Mouse (Mus musculus) heart, postnatal 0 days (tissue): ENCODE measurements around the gene Ndufc2. TPM values are rescaled to one million over a fixed set of nuclear protein-coding genes. Genes with fewer than 3 reads are reported as not detected.
"Not testable (repeated sequence)": the region's sequence is repeated elsewhere in the genome, so short reads cannot be mapped to it uniquely, and the experiment has no call there.

ENCODE experiments used
- ATAC-seq: fragments of 200-750 bp; cut with Nextera tagmentation; 2 replicates; pipeline ENCODE4 v1.8.0; 2017; ENCODE audit warnings: low read depth, moderate number of reproducible peaks, moderate library complexity; ENCODE audit not compliant: insufficient read depth
- DNase-seq: peaks from one replicate; pipeline ENCODE4 v3.0.0-alpha.2; 2016; ENCODE audit warnings: low spot score
- H3K27ac ChIP-seq: fragments of 300-500 bp; sonication (generic); 2 replicates; pipeline ENCODE4 v1.5.1; 2014; ENCODE audit warnings: low read depth, mild to moderate bottlenecking
- H3K27me3 ChIP-seq: fragments of 300-500 bp; sonication (generic); 2 replicates; pipeline ENCODE4 v1.6.1; 2014; ENCODE audit warnings: low read length, mixed read lengths; ENCODE audit not compliant: control insufficient read depth, insufficient read depth
- H3K36me3 ChIP-seq: fragments of 300-500 bp; sonication (generic); replicated peaks from 2 replicates; pipeline ENCODE4 v1.6.1; 2014; ENCODE audit warnings: low read length, mixed read lengths; ENCODE audit not compliant: control insufficient read depth, insufficient read depth
- H3K4me1 ChIP-seq: fragments of 300-500 bp; sonication (generic); 2 replicates; pipeline ENCODE4 v1.6.1; 2014; ENCODE audit warnings: antibody characterized with exemption; ENCODE audit not compliant: control insufficient read depth, insufficient read depth
- H3K4me2 ChIP-seq: fragments of 300-500 bp; sonication (generic); 2 replicates; pipeline ENCODE4 v1.6.1; 2014; ENCODE audit warnings: low read depth, mild to moderate bottlenecking, low read length, moderate library complexity
- H3K4me3 ChIP-seq: fragments of 300-500 bp; sonication (generic); 2 replicates; pipeline ENCODE4 v1.5.1; 2014; ENCODE audit warnings: low read depth, low read length
- H3K9ac ChIP-seq: fragments of 300-500 bp; sonication (generic); replicated peaks from 2 replicates; pipeline ENCODE4 v1.6.1; 2014; ENCODE audit warnings: low read depth, low read length, mixed read lengths
- H3K9me3 ChIP-seq: fragments of 300-500 bp; sonication (generic); replicated peaks from 2 replicates; pipeline ENCODE4 v1.6.1; 2016; ENCODE audit warnings: low read length; ENCODE audit not compliant: control insufficient read depth
- CTCF ChIP-seq: IDR thresholded peaks from 2 replicates; pipeline ENCODE4 v1.5.1; 2016; ENCODE audit warnings: antibody characterized with exemption, control low read depth, low read depth
- EP300 ChIP-seq: IDR thresholded peaks from 2 replicates; pipeline ENCODE4 v1.6.1; 2016; ENCODE audit warnings: antibody characterized with exemption, low read depth
- WGBS: fragments of 180-500 bp; shearing (Covaris S2); extraction: QIAGEN DNeasy Blood & Tissue Kit; methylation state at CpG from one replicate; pipeline ENCODE4 v1.1.7; 2014; 5-methylcytosine and 5-hydroxymethylcytosine counted together
- polyA plus RNA-seq: library from polyadenylated mRNA; unstranded; fragments of >200 nt; fragmentation: Nextera tagmentation; extraction: Ambion mirVana; gene quantifications from 2 replicates; pipeline ENCODE4 v1.2.1, GENCODE M21; 2015
- total RNA-seq: library from RNA; depleted of rRNA; stranded (reverse); fragments of >200 nt; gene quantifications from 2 replicates; pipeline ENCODE4 v1.2.3, GENCODE M21; 2014; ENCODE audit warnings: low replicate concordance

Ndufc2 gene
- total and polyA plus RNA-seq, 2 experiments from 2014 or later, result 949 to 1,243 TPM

- Histone ChIP-seq H3K9ac (no peak overlapping the region), H3K9me3 (no peaks in the 10 kb centered on the region), H3K4me1 (no peaks in the 10 kb centered on the region), H3K36me3 (no peaks in the 10 kb centered on the region), H3K4me3 (no peak overlapping the region), H3K27ac (no peak overlapping the region), H3K4me2 (no peak overlapping the region), H3K27me3 (no peaks in the 10 kb centered on the region)
- ATAC-seq (no peak), DNase-seq (no peak)
- 75% methylated on average over 6 of the region's 6 CpGs for WGBS
- no peak for TF ChIP-seq CTCF
- TF ChIP-seq EP300, result no peak
Observed at GRCm38 (mm10) chr7:97427296-97427695, 27.5 kb downstream of the Ndufc2 start.

DNA sequence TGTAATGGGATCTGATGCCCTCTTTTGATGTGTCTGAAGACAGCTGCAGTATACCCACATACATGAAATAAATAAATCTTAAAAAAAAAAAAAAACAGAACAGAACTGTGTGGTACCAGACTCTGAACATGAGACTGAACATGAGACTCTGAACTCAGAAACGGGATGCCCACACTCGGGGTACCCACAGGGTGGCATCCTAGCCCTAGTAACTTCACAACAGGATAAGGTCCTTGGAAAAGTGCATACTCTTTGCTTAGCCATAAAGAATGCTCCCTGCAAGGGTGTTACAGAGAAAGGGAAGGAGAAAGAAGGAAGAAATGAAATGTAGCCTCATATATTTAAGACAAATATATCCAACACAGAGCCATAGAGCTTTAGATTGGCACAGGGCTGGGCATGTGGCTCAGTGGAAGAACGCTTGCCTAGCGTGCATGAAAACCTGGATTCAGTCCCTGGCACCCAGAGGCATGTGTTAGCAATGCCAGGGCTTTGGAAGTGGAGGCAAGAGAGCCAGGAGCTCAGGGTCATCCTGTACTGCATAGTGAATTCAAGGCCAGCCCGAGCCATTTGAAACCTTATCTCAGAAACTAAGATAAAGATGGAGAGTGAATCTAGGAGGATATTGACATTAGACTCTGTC is 28.1 kb downstream of the Ndufc2 start:
- no peaks in the 10 kb centered on the region for H3K4me1 ChIP-seq
- no peaks in the 10 kb centered on the region for H3K36me3 ChIP-seq
- H3K27ac ChIP-seq, result no peak overlapping the region
- H3K27me3 ChIP-seq, result no peaks in the 10 kb centered on the region
- WGBS, result 54% methylated on average over 5 of the region's 5 CpGs
- H3K9me3 ChIP-seq, result no peaks in the 10 kb centered on the region
- H3K4me3 ChIP-seq, result no peak overlapping the region
- TF ChIP-seq CTCF, result no peak
- no peak for TF ChIP-seq EP300
- no peak for DNase-seq
- no peak; the same call in 1 of the 2 replicates for ATAC-seq
- no peak overlapping the region for H3K4me2 ChIP-seq
- no peak overlapping the region for H3K9ac ChIP-seq

DNA sequence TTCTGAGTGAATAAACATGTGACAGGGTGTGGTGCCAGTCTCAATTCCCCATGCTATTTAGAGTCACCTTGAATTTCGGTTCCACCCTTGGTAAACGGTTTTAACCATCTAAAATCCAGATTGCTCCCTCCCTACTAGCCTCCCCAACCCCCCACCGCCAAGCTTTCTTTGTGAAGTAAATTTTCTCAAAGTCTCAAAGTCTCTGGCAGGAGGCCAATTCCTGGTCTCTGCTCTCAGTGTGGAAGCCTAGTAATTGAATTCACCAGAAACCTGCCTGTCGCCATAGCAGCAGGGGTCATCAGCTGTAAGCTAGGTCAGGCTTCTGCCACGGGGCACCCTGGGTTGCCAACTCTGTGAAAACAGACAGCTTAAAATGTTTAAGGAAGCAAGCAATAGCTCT is 29.9 kb downstream of the Ndufc2 start:
- no peak for DNase-seq
- Histone ChIP-seq H3K9me3 (no peaks in the 10 kb centered on the region), H3K27ac (no peak overlapping the region), H3K9ac (no peak overlapping the region), H3K4me2 (no peak overlapping the region), H3K27me3 (no peaks in the 10 kb centered on the region), H3K4me1 (no peaks in the 10 kb centered on the region), H3K4me3 (no peak overlapping the region), H3K36me3 (no peaks in the 10 kb centered on the region)
- WGBS, result 6% methylated on average over 5 of the region's 5 CpGs
- no peak for ATAC-seq
- TF ChIP-seq CTCF (no peak), EP300 (no peak)

DNA sequence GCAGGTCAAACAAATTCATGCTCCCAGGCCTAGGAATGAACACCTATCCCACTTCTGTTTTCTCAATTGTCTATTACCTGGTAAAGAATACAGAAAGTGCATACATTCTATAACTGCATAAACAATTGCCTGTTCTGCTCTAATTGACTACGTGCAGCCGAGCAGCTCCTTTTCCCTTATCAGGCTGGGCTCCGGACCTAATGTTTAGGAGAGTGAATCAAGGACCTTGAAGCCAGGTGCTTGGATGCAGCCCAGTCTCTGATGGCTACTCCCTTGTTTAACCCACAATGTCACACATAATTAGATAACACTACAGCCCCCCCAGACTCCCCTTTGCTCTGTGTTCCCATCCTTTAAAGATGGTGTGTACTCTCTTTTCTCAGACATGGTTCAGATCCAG is 33.7 kb downstream of the Ndufc2 start:
- H3K4me2 ChIP-seq, H3K9ac ChIP-seq, H3K27me3 ChIP-seq, DNase-seq, H3K4me1 ChIP-seq, H3K4me3 ChIP-seq, ATAC-seq, H3K27ac ChIP-seq, H3K36me3 ChIP-seq, H3K9me3 ChIP-seq: not testable (repeated sequence)
- 36% methylated on average over 3 of the region's 3 CpGs for WGBS

DNA sequence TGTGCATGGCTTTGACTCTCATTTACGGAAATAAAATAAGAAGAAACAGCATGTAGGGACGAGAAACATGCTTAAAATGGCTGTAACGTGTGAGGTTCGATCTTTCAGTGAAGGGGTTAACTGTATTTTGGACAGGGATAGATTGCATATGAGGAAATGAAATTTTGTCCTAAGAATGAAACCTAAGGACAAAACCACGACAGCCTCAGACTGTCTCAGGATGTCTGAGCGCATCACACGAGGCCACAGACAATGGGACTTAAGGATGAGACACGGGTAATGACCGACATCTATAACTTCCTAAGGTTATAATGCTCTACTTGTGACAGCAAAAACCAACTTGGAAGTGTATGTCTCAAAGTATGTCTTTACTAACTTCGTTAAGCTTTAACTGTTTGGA is 34.7 kb downstream of the Ndufc2 start:
- no peaks in the 10 kb centered on the region for H3K27me3 ChIP-seq
- ATAC-seq (no peak), DNase-seq (no peak)
- H3K9me3 ChIP-seq, result no peaks in the 10 kb centered on the region
- no peak overlapping the region for H3K4me2 ChIP-seq
- no peak overlapping the region for H3K4me3 ChIP-seq
- TF ChIP-seq EP300 (no peak), CTCF (no peak)
- no peak overlapping the region for H3K9ac ChIP-seq
- no peaks in the 10 kb centered on the region for H3K4me1 ChIP-seq
- no peaks in the 10 kb centered on the region for H3K36me3 ChIP-seq
- WGBS, result 76% methylated on average over 10 of the region's 10 CpGs
- no peak overlapping the region for H3K27ac ChIP-seq

- H3K27me3 ChIP-seq, result no peaks in the 10 kb centered on the region
- no peak overlapping the region for H3K9ac ChIP-seq
- no peaks in the 10 kb centered on the region for H3K36me3 ChIP-seq
- TF ChIP-seq CTCF (no peak), EP300 (no peak)
- no peak overlapping the region for H3K4me3 ChIP-seq
- no peak overlapping the region for H3K4me2 ChIP-seq
- no peaks in the 10 kb centered on the region for H3K4me1 ChIP-seq
- 0 out of 2 replicates have a peak, but pooled peaks cover 6% of the 10 kb centered on the region for H3K9me3 ChIP-seq
- ATAC-seq, result no peak
- H3K27ac ChIP-seq, result no peak overlapping the region
- DNase-seq, result no peak
Observed at GRCm38 (mm10) chr7:97438986-97439385, 39.2 kb downstream of the Ndufc2 start.
